Mouse (Mus musculus) E14TG2a.4 (cell line): ENCODE results near the gene Vav1.

Experiments
- CTCF ChIP-seq: conservative IDR thresholded peaks from 2 replicates; pipeline ENCODE4 v1.5.1; 2014; ENCODE audit warnings: low read length
- NANOG ChIP-seq: IDR thresholded peaks from 2 replicates; pipeline ENCODE4 v1.6.1; 2014; ENCODE audit warnings: borderline replicate concordance, low read length, mixed read lengths
- POU5F1 ChIP-seq: IDR thresholded peaks from 2 replicates; pipeline ENCODE4 v1.6.1; 2014; ENCODE audit warnings: low read length, borderline replicate concordance

- TF ChIP-seq NANOG: no peak
- no peak for TF ChIP-seq CTCF
- TF ChIP-seq POU5F1: no peak
Observed at GRCm38 (mm10) chr17:57334001-57334760, 55.3 kb downstream of the Vav1 start.
